Mouse (Mus musculus): Measurements from ENCODE around the gene Pdk1. TPM values are rescaled to one million over a fixed set of nuclear protein-coding genes. Genes with fewer than 3 reads are reported as not detected.
"Not testable (repeated sequence)": the region's sequence is repeated elsewhere in the genome, so short reads cannot be mapped to it uniquely, and the experiment has no call there.

Pdk1 gene
- polyA plus RNA-seq, 1 experiment from 2014 or later, result 27.1 TPM

- H3K4me3 ChIP-seq (ENCODE audit: low read depth, low read length), result no peak overlapping the region
- 84% methylated on average over 7 of the region's 7 CpGs for WGBS (ENCODE audit: insufficient replicate concordance)
Measured at GRCm38 (mm10) chr2:71905154-71905553, 32.1 kb downstream of the Pdk1 start.

GRCm38 (mm10) chr2:71906356-71906755 is 33.3 kb downstream of the Pdk1 start:
- DNase-seq; H3K9ac ChIP-seq (replicated peaks); ATAC-seq; H3K36me3 ChIP-seq (replicated peaks; ENCODE audit: insufficient read depth, low read length); H3K27ac ChIP-seq (ENCODE audit: low read depth); H3K4me2 ChIP-seq (ENCODE audit: low read depth, low read length); H3K4me1 ChIP-seq (ENCODE audit: insufficient read depth); H3K9me3 ChIP-seq (ENCODE audit: low read length); H3K4me3 ChIP-seq (ENCODE audit: low read depth, low read length); H3K27me3 ChIP-seq (ENCODE audit: insufficient read depth, low read length): not testable (repeated sequence)
- 87% methylated on average over 8 of the region's 8 CpGs for WGBS (ENCODE audit: insufficient replicate concordance)

More at GRCm38 (mm10) chr2:71905154-71905553, 32.1 kb downstream of the Pdk1 start:
- Histone ChIP-seq H3K36me3 (replicated peaks; ENCODE audit: insufficient read depth, low read length) (peaks cover 12% of the 10 kb centered on the region; the same call in 1 of the 2 replicates), H3K4me2 (ENCODE audit: low read depth, low read length) (no peak overlapping the region), H3K27me3 (ENCODE audit: insufficient read depth, low read length) (no peaks in the 10 kb centered on the region), H3K9ac (replicated peaks) (no peak overlapping the region), H3K4me1 (ENCODE audit: insufficient read depth) (no peaks in the 10 kb centered on the region), H3K27ac (ENCODE audit: low read depth) (no peak overlapping the region), H3K9me3 (ENCODE audit: low read length) (no peaks in the 10 kb centered on the region)
- TF ChIP-seq CTCF (IDR thresholded peaks at IDR 0.05; ENCODE audit: low read depth), result no peak
- no peak for TF ChIP-seq EP300 (IDR thresholded peaks at IDR 0.05; ENCODE audit: low read depth)
- no peak for ATAC-seq
- DNase-seq, result no peak

GRCm38 (mm10) chr2:71913911-71914310 is 40.9 kb downstream of the Pdk1 start:
- 59% methylated on average over 10 of the region's 10 CpGs for WGBS (ENCODE audit: insufficient replicate concordance)
- Histone ChIP-seq H3K9me3 (ENCODE audit: low read length) (no peaks in the 10 kb centered on the region), H3K4me1 (ENCODE audit: insufficient read depth) (no peaks in the 10 kb centered on the region), H3K27ac (ENCODE audit: low read depth) (no peak overlapping the region), H3K4me2 (ENCODE audit: low read depth, low read length) (no peak overlapping the region), H3K4me3 (ENCODE audit: low read depth, low read length) (no peak overlapping the region), H3K36me3 (replicated peaks; ENCODE audit: insufficient read depth, low read length) (no peaks in the 10 kb centered on the region), H3K27me3 (ENCODE audit: insufficient read depth, low read length) (no peaks in the 10 kb centered on the region), H3K9ac (replicated peaks) (no peak overlapping the region)
- DNase-seq (no peak), ATAC-seq (no peak)
- TF ChIP-seq EP300 (IDR thresholded peaks at IDR 0.05; ENCODE audit: low read depth), result no peak
- no peak for TF ChIP-seq CTCF (IDR thresholded peaks at IDR 0.05; ENCODE audit: low read depth)

DNA sequence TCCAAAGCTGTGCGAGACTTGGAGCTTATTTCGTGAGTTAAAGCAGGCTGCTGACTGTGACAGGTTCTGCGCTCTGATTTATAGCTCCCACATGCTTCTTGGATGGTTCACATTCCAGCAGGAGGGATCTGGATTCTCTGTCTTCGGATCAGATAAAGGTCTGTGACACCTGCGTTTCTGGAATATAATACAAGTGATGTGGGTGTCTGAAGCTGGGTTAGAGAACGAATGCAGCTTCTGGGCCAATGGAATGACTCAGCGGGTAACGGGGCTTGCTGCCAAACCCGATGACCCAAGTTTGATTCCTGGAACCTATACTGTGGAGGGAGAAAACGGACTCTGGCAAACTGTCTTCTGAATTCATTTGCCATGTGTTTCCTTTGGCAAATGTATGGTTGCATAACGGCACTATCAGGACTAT is 46.2 kb downstream of the Pdk1 start:
- no peak overlapping the region for H3K4me3 ChIP-seq (ENCODE audit: low read depth, low read length)
- ATAC-seq (no peak), DNase-seq (no peak)
- H3K36me3 ChIP-seq (replicated peaks; ENCODE audit: insufficient read depth, low read length), result no peaks in the 10 kb centered on the region
- H3K9me3 ChIP-seq (ENCODE audit: low read length), result no peaks in the 10 kb centered on the region
- no peak overlapping the region for H3K27ac ChIP-seq (ENCODE audit: low read depth)
- WGBS (ENCODE audit: insufficient replicate concordance), result 72% methylated on average over 11 of the region's 11 CpGs
- TF ChIP-seq CTCF (IDR thresholded peaks at IDR 0.05; ENCODE audit: low read depth) (no peak), EP300 (IDR thresholded peaks at IDR 0.05; ENCODE audit: low read depth) (no peak)
- no peaks in the 10 kb centered on the region for H3K27me3 ChIP-seq (ENCODE audit: insufficient read depth, low read length)
- H3K9ac ChIP-seq (replicated peaks), result no peak overlapping the region
- H3K4me1 ChIP-seq (ENCODE audit: insufficient read depth), result no peaks in the 10 kb centered on the region
- H3K4me2 ChIP-seq (ENCODE audit: low read depth, low read length), result no peak overlapping the region

DNA sequence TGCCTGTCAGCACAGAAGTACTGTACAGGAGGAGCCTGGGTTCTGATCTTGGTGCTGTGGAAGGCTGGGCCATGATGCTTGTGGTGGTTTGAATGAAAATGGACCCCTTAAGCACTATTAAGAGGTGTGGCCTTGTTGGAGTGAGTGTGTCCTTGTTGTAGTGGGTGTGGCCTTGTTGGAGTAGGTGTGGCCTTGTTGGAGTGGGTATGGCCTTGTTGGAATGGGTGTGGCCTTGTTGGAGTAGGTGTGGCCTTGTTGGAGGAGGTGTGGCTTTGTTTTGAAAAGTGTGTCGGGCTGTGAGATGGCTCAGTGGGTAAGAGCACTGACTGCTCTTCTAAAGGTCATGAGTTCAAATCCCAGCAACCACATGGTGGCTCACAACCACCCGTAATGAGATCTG is 51.9 kb downstream of the Pdk1 start:
- not testable (repeated sequence) for H3K27me3 ChIP-seq (ENCODE audit: insufficient read depth, low read length); H3K9me3 ChIP-seq (ENCODE audit: low read length); DNase-seq; H3K4me1 ChIP-seq (ENCODE audit: insufficient read depth); H3K4me2 ChIP-seq (ENCODE audit: low read depth, low read length); H3K36me3 ChIP-seq (replicated peaks; ENCODE audit: insufficient read depth, low read length); H3K27ac ChIP-seq (ENCODE audit: low read depth); H3K4me3 ChIP-seq (ENCODE audit: low read depth, low read length); H3K9ac ChIP-seq (replicated peaks); ATAC-seq
- 90% methylated on average over 2 of the region's 2 CpGs for WGBS (ENCODE audit: insufficient replicate concordance)

DNA sequence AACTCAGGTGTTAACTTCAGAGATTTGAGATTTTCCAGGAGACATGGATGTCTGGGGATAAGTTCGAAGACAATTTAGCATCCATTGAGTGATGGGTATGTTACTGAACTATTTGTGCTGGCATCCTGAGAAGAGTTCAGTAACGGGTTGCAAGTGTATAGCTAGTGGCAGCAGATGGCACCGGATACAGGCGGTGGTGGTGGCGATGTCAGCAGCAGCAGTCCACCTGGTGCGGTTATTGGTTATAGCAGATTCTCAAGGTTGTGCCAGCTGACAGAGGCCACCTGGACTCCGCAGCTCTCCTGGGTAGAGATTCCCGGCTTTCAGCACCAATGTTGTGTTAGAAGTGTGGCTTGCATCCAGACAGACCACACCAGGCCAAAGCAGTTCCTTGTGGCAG is 61.0 kb downstream of the Pdk1 start:
- H3K36me3 ChIP-seq (replicated peaks; ENCODE audit: insufficient read depth, low read length), result no peaks in the 10 kb centered on the region
- no peak overlapping the region for H3K4me2 ChIP-seq (ENCODE audit: low read depth, low read length)
- no peak for ATAC-seq
- no peak overlapping the region for H3K9ac ChIP-seq (replicated peaks)
- H3K9me3 ChIP-seq (ENCODE audit: low read length), result no peaks in the 10 kb centered on the region
- no peak for TF ChIP-seq EP300 (IDR thresholded peaks at IDR 0.05; ENCODE audit: low read depth)
- no peak for TF ChIP-seq CTCF (IDR thresholded peaks at IDR 0.05; ENCODE audit: low read depth)
- no peaks in the 10 kb centered on the region for H3K27me3 ChIP-seq (ENCODE audit: insufficient read depth, low read length)
- no peaks in the 10 kb centered on the region for H3K4me1 ChIP-seq (ENCODE audit: insufficient read depth)
- DNase-seq, result no peak
- WGBS (ENCODE audit: insufficient replicate concordance), result 84% methylated on average over 8 of the region's 8 CpGs
- no peak overlapping the region for H3K4me3 ChIP-seq (ENCODE audit: low read depth, low read length)
- no peak overlapping the region for H3K27ac ChIP-seq (ENCODE audit: low read depth)

DNA sequence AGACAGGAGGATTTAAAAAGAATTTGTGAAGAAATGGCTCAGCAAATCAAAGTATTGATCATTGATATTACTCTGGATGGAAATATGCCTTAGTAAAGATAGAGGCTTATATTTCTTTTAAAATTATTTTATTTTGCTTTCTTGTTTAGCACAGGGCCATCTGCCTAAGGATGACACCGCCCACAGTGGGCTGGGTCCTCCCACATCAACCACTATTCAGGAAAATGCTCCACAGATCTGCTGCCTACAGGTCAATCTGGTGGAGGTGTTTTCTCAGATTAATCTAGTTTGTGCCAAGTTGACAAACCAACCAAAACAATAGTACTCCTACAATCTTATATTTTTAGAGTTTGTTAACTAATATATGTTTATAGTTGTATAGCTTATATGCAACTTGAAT is 63.7 kb downstream of the Pdk1 start:
- no peak overlapping the region for H3K27ac ChIP-seq (ENCODE audit: low read depth)
- DNase-seq, result no peak
- TF ChIP-seq EP300 (IDR thresholded peaks at IDR 0.05; ENCODE audit: low read depth) (no peak), CTCF (IDR thresholded peaks at IDR 0.05; ENCODE audit: low read depth) (no peak)
- no peaks in the 10 kb centered on the region for H3K27me3 ChIP-seq (ENCODE audit: insufficient read depth, low read length)
- no peak overlapping the region for H3K4me2 ChIP-seq (ENCODE audit: low read depth, low read length)
- no peak overlapping the region for H3K4me3 ChIP-seq (ENCODE audit: low read depth, low read length)
- no peak overlapping the region for H3K9ac ChIP-seq (replicated peaks)
- H3K9me3 ChIP-seq (ENCODE audit: low read length), result no peaks in the 10 kb centered on the region
- H3K4me1 ChIP-seq (ENCODE audit: insufficient read depth), result no peaks in the 10 kb centered on the region
- H3K36me3 ChIP-seq (replicated peaks; ENCODE audit: insufficient read depth, low read length), result no peaks in the 10 kb centered on the region
- 89% methylated on average over 1 of the region's 1 CpGs for WGBS (ENCODE audit: insufficient replicate concordance)
- ATAC-seq, result no peak

Measured in liver, postnatal 0 days (tissue).